21 mouse cellular contexts compared by ENCODE assay signal in genomic region chr9:44047071-44047470, GRCm38 (mm10). TPM values are rescaled to one million over a fixed set of nuclear protein-coding genes. Genes with fewer than 3 reads are reported as not detected.
A peak's percentile ranks its signal among the peaks of the same experiment; 100 is the strongest.
DNase-seq lines count a peak whose midpoint lies in the region; ATAC-seq lines count a peak whose summit lies in the region.
"Had no signal": no experiment of that assay in that cellular context is flagged by ENCODE, and none has a peak within 500 bp of the region (broad histone marks: within the 10 kb centered on the region; RNA-seq: fewer than 3 reads in every experiment).

No protein-coding gene starts in this region.

- 59% methylated on average over 6 of the region's 6 CpGs for WGBS in embryonic facial prominence, embryonic 14.5 days
- WGBS in embryonic facial prominence, embryonic 10.5 days, result 71% methylated on average over 6 of the region's 6 CpGs

- H3K9me3 ChIP-seq in embryonic facial prominence, embryonic 14.5 days (ENCODE audit: control insufficient read depth, low read length), result no peaks in the 10 kb centered on the region
- H3K9me3 ChIP-seq in embryonic facial prominence, embryonic 10.5 days, result no peaks in the 10 kb centered on the region
- H3K9me3 ChIP-seq: forebrain, embryonic 13.5 days; heart, embryonic 10.5 days; hindbrain, embryonic 10.5 days; limb, embryonic 13.5 days; lung, embryonic 15.5 days; midbrain, embryonic 12.5 days had no signal

- DNase-seq in embryonic facial prominence, embryonic 14.5 days (ENCODE audit: low spot score), result peak; percentile 65
- no peak for DNase-seq in embryonic facial prominence, embryonic 10.5 days (ENCODE audit: low spot score)
- peak; percentile 76 for DNase-seq in induced T-regulatory cell, adult 2 months (ENCODE audit: low read depth)
- peak; percentile 78 to 85 for DNase-seq in thymus, postnatal 10 days (ENCODE audit: low spot score in 2 of 2)
- no peak for DNase-seq in spleen, adult 18-20 months
- DNase-seq in c-Kit-positive CD71-positive TER-119-positive erythroid progenitor cells, embryonic 14.5 days (ENCODE audit: low spot score), result no peak
- DNase-seq in embryo, embryonic 11 days, result no peak
- DNase-seq: adrenal gland, adult 8-10 months; cerebellum, postnatal 25 days; gastrocnemius, postnatal 36 days; right cerebral cortex, postnatal 14 days had no signal

- H3K4me1 ChIP-seq in embryonic facial prominence, embryonic 14.5 days (ENCODE audit: control insufficient read depth, insufficient read depth, low read length), result peaks cover 13% of the 10 kb centered on the region; the same call in 1 of the 2 replicates
- H3K4me1 ChIP-seq in embryonic facial prominence, embryonic 10.5 days, result peaks cover 36% of the 10 kb centered on the region

- H3K27ac ChIP-seq in embryonic facial prominence, embryonic 14.5 days (replicated peaks; ENCODE audit: low read depth, low read length), result no peak overlapping the region
- H3K27ac ChIP-seq in embryonic facial prominence, embryonic 10.5 days (replicated peaks), result no peak overlapping the region
- H3K27ac ChIP-seq: forebrain, embryonic 13.5 days; heart, embryonic 10.5 days; hindbrain, embryonic 10.5 days; limb, embryonic 13.5 days; liver, embryonic 14.5 days; lung, embryonic 15.5 days; midbrain, embryonic 12.5 days had no signal

- no peak overlapping the region for H3K4me2 ChIP-seq in embryonic facial prominence, embryonic 14.5 days (ENCODE audit: low read depth, low read length)
- H3K4me2 ChIP-seq: forebrain, embryonic 13.5 days; limb, embryonic 13.5 days; lung, embryonic 15.5 days; midbrain, embryonic 12.5 days had no signal

- no peak overlapping the region for H3K9ac ChIP-seq in embryonic facial prominence, embryonic 14.5 days (ENCODE audit: low read depth, low read length)
- H3K9ac ChIP-seq: forebrain, embryonic 13.5 days; limb, embryonic 13.5 days; liver, embryonic 14.5 days; lung, embryonic 15.5 days; midbrain, embryonic 12.5 days had no signal

- H3K36me3 ChIP-seq in embryonic facial prominence, embryonic 14.5 days (ENCODE audit: control insufficient read depth, insufficient read depth, low read length), result no peaks in the 10 kb centered on the region
- H3K36me3 ChIP-seq in embryonic facial prominence, embryonic 10.5 days (replicated peaks), result no peaks in the 10 kb centered on the region
- H3K36me3 ChIP-seq: heart, embryonic 10.5 days; hindbrain, embryonic 10.5 days; limb, embryonic 13.5 days; lung, embryonic 15.5 days; midbrain, embryonic 12.5 days had no signal

- no peak overlapping the region for H3K4me3 ChIP-seq in embryonic facial prominence, embryonic 14.5 days (ENCODE audit: low read depth, low read length)
- no peak overlapping the region for H3K4me3 ChIP-seq in embryonic facial prominence, embryonic 10.5 days
- H3K4me3 ChIP-seq: forebrain, embryonic 13.5 days; heart, embryonic 10.5 days; hindbrain, embryonic 10.5 days; limb, embryonic 13.5 days; lung, embryonic 15.5 days; midbrain, embryonic 12.5 days had no signal

- H3K27me3 ChIP-seq in embryonic facial prominence, embryonic 14.5 days (replicated peaks; ENCODE audit: control insufficient read depth, insufficient read depth, low read length), result peaks cover 26% of the 10 kb centered on the region
- peaks cover 66% of the 10 kb centered on the region for H3K27me3 ChIP-seq in embryonic facial prominence, embryonic 10.5 days (replicated peaks; ENCODE audit: low read depth, poor library complexity, severe bottlenecking)

- no peak for ATAC-seq in embryonic facial prominence, embryonic 14.5 days (ENCODE audit: low read depth)
- peak; percentile 69 for ATAC-seq in CD4-positive, CD25-positive, alpha-beta regulatory T cell, adult 4 months
- ATAC-seq: forebrain, embryonic 13.5 days had no signal

RNA-seq across cellular contexts. Expression of gene Thy1, which starts 3.9 kb away (rescaled TPM):
- polyA plus RNA-seq in embryonic facial prominence, embryonic 14.5 days (2014; fragmentation: Nextera tagmentation; extraction: Ambion mirVana), result 11.4 and 19.6 TPM in 2 replicates
- 0.39 and 0.41 TPM in 2 replicates for polyA plus RNA-seq in embryonic facial prominence, embryonic 10.5 days (2016; fragmentation: Nextera tagmentation; extraction: Ambion mirVana)
- polyA plus RNA-seq in CD4-positive, CD25-positive, alpha-beta regulatory T cell, adult 4 months (2017; shearing (Covaris generic)), result 100 to 1,000 TPM; 107 to 154 TPM
- polyA plus RNA-seq: midbrain, embryonic 12.5 days had no signal

RNA-seq across cellular contexts. Expression of gene Usp2, which starts 19.8 kb away (rescaled TPM):
- polyA plus RNA-seq in embryonic facial prominence, embryonic 14.5 days (2014; fragmentation: Nextera tagmentation; extraction: Ambion mirVana), result 22.8 and 39.4 TPM in 2 replicates
- polyA plus RNA-seq in embryonic facial prominence, embryonic 10.5 days (2016; fragmentation: Nextera tagmentation; extraction: Ambion mirVana), result 10.7 and 12.0 TPM in 2 replicates
- 1 to 10 TPM; 3.7 to 5.2 TPM for polyA plus RNA-seq in CD4-positive, CD25-positive, alpha-beta regulatory T cell, adult 4 months (2017; shearing (Covaris generic))

RNA-seq across cellular contexts. Expression of gene Mfrp, which starts 54.5 kb away (rescaled TPM):
- not detected in 2 replicates for polyA plus RNA-seq in embryonic facial prominence, embryonic 14.5 days (2014; fragmentation: Nextera tagmentation; extraction: Ambion mirVana)
- 0.09 and 0.12 TPM in 2 replicates for polyA plus RNA-seq in embryonic facial prominence, embryonic 10.5 days (2016; fragmentation: Nextera tagmentation; extraction: Ambion mirVana)
- polyA plus RNA-seq in CD4-positive, CD25-positive, alpha-beta regulatory T cell, adult 4 months (2017; shearing (Covaris generic)), result not detected
- polyA plus RNA-seq: heart, postnatal 0 days; liver, embryonic 14.5 days; midbrain, embryonic 12.5 days; neural tube, embryonic 14.5 days had no signal

RNA-seq across cellular contexts. Expression of gene C1qtnf5, which starts 60.0 kb away (rescaled TPM):
- 4.8 and 5.2 TPM in 2 replicates for polyA plus RNA-seq in embryonic facial prominence, embryonic 14.5 days (2014; fragmentation: Nextera tagmentation; extraction: Ambion mirVana)
- 0.27 and 0.75 TPM in 2 replicates for polyA plus RNA-seq in embryonic facial prominence, embryonic 10.5 days (2016; fragmentation: Nextera tagmentation; extraction: Ambion mirVana)
- not detected for polyA plus RNA-seq in CD4-positive, CD25-positive, alpha-beta regulatory T cell, adult 4 months (2017; shearing (Covaris generic))

Comparison
In these comparisons a context has a peak if more than half of its experiments do, and no peak if none do; other contexts are left out.
1. DNase-seq: peak in embryonic facial prominence, embryonic 14.5 days (single experiment), induced T-regulatory cell, adult 2 months (single experiment) and thymus, postnatal 10 days (2 of 2); none in embryonic facial prominence, embryonic 10.5 days (single experiment), spleen, adult 18-20 months (0 of 2), c-Kit-positive CD71-positive TER-119-positive erythroid progenitor cells, embryonic 14.5 days (single experiment) and embryo, embryonic 11 days (single experiment).